Mouse (Mus musculus): ENCODE data around the gene Apobec1. TPM values are rescaled to one million over a fixed set of nuclear protein-coding genes. Genes with fewer than 3 reads are reported as not detected.

The Apobec1 gene
- polyA plus RNA-seq (2012), result 0.23 and 0.41 TPM in 2 replicates

DNA sequence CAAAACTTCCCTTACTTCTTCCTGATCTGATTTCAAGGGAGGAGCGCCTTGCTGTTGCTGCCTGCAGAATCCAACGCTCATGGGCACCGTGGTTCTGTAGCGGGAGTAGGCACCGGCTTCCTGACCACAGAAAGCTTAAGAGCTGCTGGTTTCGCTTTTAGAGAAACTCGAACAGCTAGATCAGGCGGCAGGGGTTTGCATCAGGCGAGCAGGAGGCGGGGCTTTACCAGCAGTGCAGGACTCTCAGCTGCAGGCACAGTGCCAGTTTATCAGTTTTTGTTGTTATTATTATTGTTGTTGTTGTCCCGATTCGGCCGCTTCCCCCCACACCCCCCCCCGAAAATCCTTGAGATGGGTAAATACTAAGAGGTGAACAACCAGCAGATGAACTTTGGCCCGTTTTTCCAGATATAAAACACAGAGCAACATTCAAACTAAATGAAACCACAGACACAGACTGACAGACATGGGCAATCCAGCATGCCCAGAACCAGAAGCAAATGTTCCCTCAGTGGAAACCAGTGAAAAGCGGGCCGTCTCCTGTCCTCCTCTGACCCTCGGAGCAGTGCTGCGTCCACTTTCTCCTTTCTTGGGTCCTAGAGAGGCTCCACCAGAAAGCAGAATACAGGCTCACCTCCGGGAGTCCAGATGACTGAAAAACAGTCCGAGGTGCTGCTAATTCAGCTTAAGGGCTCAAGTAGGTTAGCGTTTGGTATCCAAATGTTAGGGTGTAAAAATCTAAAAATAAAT lies at the start of gene Apobec1:
TSS of gene Apobec1 (minus strand) at position 203 of the 750 bp plus-strand sequence.
- no peak for TF ChIP-seq GATA1 (IDR thresholded peaks at IDR 0.05; ENCODE audit: low read length)

DNA sequence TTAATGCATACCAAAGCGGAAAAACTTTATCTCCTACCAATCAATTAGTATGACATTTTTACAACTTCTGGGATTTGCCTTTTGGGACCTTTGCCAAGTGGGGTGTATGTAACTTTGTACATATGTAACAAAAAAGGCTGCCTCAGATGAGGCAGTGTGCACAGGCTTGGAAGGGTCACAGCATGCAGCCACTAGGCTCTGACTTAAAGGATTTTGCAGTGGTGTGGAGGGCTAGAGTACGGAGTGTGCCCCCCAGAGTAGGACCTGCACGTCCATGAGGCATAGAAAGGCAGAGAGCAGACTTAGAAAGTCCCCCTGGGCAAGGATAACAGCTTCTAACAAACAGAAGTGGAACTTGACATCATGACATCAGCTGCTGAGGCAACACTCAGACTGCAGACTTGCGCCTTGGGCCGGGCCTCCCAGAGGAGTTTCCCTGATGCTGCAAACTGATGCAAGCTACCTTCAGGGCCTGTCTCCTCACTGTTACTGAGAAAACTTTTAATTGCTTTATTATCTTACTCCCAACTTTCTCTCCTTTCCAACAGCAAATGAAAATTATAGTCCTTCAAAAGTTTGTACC lies 48.2 kb upstream of the Apobec1 start:
- TF ChIP-seq GATA1 (IDR thresholded peaks at IDR 0.05; ENCODE audit: low read length), result no peak

DNA sequence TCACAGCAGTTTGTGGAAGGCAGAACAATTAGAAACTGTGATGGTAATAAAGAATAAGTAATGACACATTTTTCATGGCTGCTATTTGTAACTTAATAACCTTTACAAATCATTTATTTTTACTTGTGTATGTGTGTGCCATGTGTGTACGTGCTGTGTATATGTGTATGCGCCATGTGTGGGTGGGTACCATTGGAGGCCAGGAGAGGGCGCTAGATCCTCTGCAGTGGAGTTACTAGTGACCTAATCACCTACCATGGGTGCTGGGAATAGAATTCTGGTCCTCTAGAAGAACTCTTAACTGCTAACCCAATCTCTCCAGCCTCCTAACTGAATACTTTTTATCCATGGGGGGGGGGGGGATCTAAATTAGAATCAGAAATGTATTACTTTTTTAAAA lies 47.7 kb upstream of the Apobec1 start:
- TF ChIP-seq GATA1 (IDR thresholded peaks at IDR 0.05; ENCODE audit: low read length), result no peak

DNA sequence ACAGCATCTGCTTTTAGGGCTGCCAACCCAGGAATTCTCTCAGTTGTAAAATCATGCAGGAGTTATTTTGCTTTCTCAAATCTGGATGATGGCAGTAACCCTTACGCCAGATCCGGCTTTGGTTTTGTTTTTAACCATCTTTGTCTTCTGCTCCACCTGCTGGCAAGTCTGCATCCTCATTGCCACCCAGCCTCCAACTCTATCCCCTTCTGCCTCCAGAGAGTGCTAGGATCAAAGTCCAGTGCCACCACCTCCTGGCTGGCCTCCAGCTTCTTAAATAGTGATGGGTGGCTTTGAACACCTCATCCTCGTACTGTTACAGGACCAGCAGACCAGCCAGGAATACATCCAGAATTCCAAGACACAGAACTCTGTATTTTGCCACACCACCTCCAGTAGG lies 34.4 kb upstream of the Apobec1 start:
- no peak for TF ChIP-seq GATA1 (IDR thresholded peaks at IDR 0.05; ENCODE audit: low read length)

DNA sequence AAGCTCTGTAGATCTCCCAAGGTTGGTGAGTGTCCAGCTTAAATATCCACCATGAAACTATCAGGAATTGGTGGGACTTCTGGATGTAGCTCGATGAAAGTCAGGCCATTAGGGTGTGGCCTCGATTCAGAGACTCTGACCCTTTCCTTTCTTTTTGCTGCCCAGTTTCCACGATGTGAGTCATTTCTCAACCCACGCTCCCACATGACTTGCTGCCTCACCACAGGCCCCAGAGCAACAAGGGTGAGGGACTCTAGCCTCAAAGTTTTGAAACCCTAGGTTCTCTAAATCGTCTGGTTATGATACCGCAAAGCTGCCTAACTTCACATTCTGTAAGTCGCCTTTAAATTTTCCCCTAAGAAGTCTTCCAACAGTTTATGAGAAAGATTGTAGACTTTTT lies 33.1 kb upstream of the Apobec1 start:
- no peak for TF ChIP-seq GATA1 (IDR thresholded peaks at IDR 0.05; ENCODE audit: low read length)

DNA sequence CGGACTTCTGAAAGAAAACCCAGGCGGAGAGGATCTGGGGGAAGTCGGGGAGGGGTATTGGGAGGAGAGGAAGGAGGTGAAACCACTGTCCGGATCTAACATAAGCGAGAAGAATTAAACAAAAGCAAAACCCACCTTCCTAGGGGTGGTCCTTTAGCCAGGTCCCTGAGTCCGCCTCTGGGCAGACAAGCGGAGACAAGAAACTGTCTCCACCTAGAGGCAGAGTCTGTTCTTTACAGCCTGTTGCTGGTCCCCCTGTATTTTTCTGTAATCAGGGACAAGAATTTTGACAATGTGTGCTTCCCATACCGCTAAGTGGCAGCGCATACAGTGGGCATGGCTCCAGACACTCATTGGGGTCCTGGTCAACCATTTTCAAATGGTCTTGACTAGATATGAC lies 31.2 kb upstream of the Apobec1 start:
- TF ChIP-seq GATA1 (IDR thresholded peaks at IDR 0.05; ENCODE audit: low read length), result no peak

DNA sequence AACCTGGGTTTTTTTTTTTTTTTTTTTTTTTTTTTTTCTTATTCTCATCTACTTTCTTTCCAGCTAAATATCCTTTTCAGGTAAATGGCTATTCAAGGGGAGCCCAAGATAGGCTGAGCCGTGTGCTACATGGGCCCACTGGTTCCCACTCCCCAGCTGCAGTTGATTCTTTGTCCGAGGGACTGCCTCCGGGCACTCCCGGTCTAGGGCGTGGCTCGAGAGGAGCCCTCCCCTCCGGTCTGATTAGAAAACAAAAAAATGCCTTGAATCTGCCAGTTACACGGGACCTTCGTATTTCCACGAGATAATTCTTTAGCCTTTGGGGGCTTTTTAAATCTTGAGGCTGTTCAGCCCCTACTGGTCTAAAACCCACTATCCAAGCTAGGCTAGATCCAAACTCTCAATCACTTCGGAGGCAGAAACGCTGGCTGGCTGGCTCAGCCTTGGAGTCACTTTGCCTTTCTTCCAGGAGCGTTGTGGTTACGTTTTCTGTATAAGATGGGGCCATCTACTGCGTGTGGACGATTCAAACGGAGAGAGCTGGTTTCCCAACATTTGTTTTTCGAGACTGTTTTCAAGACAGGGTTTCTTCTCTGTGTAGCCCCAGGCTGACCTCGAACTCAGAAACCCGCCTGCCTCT lies 25.3 kb upstream of the Apobec1 start:
- no peak for TF ChIP-seq GATA1 (IDR thresholded peaks at IDR 0.05; ENCODE audit: low read length)

DNA sequence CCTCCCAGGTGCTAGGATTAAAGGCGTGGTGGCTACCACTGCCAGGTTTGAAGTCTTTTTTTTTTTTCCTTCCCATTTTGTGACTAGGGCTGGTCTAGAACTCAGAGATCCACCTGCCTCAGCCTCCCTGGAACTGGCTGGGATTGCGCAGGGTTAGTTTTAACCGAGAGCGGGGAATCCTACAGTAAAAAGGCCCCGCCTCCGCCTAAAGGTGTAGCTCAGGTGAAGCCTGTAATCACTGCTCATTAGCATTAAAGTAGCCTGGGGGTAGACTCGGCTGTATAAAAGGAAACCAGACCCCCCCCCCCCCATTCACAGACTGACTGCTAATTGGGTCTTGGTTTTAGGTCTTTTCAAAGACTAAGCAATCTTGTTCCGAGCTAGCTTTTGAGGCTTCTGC lies 23.9 kb upstream of the Apobec1 start, which contains the start of gene Dppa3:
TSS of gene Dppa3 (plus strand) at position 301 of the 400 bp plus-strand sequence.
- TF ChIP-seq GATA1 (IDR thresholded peaks at IDR 0.05; ENCODE audit: low read length), result no peak

DNA sequence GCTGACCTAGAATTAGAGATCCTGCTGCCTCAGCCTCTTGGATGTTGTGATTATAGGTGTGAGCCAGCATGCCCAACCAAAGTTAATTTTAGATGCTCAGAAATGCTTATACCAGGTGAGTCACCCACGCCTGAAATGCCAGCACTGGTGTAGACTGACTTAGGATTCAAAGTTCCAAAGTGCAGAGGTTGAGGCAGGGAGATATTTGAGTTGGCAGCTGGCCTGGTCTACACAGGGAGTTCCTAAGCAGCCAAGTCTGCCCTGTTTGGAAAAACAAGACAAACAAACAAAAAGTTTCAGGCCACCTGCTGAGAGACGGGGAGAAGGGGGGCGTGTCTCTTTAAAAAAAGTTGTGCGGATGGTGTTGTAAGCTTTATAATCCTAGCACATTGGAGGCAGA lies 22.9 kb upstream of the Apobec1 start:
- TF ChIP-seq GATA1 (IDR thresholded peaks at IDR 0.05; ENCODE audit: low read length), result no peak

DNA sequence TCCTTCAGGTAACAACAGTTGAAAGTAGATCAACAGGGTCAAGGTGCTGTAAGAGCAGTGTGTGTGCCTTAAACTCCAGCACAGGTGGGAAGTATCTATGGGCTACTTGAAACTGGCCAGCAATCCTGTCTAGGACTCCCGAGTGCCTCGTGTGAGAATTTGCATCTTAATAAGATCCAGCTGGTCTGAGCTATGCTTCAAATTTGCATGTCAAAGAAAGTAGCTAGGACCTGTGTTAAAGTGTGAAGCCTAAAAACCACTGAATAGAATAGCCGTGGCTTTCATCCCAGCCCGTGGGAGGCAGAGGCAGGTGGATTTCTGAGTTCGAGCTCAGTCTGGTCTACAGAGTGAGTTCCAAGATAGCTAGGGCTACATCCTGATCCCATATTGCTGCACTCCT lies 22.2 kb upstream of the Apobec1 start:
- no peak for TF ChIP-seq GATA1 (IDR thresholded peaks at IDR 0.05; ENCODE audit: low read length)

DNA sequence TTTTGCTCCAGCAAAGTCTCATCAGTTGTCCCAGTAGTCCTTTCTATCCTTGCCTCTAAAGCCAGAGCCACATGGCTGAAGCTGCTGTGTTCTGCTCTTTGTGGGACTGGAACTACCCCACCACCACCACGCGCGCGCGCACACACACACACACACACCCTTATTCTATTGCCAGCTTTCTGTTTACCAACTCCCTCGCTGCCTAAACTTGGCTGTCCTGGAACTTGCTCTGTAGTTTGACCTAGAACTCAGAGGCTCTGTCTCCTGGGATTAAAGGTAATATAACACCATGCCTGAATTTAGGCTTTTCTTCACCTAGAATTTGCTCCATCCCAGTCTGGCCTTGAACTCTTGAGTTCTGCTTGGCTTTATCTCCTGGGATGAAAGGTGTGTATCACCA lies 18.8 kb upstream of the Apobec1 start:
- no peak for TF ChIP-seq GATA1 (IDR thresholded peaks at IDR 0.05; ENCODE audit: low read length)

DNA sequence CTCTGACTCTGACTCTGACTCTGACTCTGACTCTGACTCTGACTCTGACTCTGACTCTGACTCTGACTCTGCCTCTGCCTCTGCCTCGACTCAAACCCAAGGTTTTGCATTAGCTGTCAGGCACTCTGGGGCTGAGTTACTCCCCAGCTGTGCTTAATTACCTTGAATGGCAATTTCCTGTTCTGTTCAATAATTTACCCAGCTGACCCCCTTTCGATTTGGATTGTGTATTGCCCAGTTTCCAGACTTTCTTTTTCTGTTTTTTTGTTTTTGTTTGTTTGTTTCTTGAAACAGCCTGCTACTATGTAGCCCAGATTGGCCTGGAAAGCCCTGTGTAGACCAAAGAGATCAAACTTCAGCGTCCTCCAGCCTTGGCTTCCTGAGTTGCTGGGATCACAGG lies 13.8 kb upstream of the Apobec1 start:
- TF ChIP-seq GATA1 (IDR thresholded peaks at IDR 0.05; ENCODE audit: low read length), result no peak

DNA sequence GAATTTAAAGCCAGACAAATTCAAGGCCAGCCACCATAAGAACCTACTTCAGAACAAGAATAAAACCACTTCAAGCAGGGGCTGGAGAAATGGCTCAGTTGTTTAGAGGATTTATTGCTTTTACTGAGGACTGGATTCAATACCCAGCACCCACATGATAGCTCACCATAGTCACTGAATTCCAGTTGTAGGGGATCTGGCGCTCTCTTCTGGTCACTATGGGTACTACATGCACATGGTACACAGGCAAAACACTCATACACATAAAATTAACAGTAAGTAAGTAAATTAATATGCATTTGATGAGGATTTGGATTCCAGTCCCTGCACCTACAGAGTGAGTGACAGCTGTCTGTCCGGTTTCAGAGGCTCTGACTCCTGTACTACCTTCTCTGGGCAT lies 11.8 kb upstream of the Apobec1 start:
- TF ChIP-seq GATA1 (IDR thresholded peaks at IDR 0.05; ENCODE audit: low read length), result no peak

DNA sequence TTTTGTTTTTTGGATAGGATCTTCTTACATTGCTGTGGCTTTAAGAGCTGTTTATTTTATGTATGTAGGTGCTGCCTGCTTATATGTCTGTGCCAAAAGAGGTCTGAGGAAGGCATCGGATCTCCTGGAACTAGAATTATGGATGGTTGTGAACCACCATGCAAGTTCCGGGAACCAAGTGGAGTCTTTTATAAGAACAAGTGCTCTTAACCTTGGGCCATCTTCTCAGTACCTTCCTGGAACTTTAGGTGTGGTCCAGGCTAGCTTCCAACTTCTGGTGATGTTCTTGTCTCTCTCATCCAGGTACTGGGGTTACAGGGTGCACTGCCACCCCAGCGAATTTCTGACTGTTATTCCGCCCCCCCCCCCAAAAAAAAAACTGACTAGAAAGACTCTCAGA lies 10.2 kb upstream of the Apobec1 start:
- TF ChIP-seq GATA1 (IDR thresholded peaks at IDR 0.05; ENCODE audit: low read length), result no peak

DNA sequence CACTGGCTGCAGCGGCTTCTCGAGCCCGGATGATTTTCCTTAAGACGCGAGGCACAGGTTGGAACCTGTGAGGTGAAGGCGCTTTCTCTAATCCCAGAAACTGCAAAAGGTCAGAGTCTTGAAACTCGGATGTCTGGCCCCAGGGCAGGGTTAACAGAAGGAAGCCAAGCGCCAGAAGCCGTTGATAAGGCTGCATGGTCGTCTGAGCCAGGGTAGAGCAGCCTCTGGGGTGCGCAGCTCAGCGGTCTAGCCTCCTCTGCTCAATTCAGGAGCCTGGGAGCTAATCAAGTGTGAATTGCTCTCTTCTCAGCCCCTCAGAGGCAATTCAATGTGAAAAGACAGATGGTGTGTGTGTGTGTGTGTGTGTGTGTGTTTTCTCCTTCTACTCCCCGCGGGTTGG lies 7.5 kb upstream of the Apobec1 start, which contains the start of gene Gdf3:
TSS of gene Gdf3 (minus strand) at position 317 of the 400 bp plus-strand sequence.
- no peak for TF ChIP-seq GATA1 (IDR thresholded peaks at IDR 0.05; ENCODE audit: low read length)

DNA sequence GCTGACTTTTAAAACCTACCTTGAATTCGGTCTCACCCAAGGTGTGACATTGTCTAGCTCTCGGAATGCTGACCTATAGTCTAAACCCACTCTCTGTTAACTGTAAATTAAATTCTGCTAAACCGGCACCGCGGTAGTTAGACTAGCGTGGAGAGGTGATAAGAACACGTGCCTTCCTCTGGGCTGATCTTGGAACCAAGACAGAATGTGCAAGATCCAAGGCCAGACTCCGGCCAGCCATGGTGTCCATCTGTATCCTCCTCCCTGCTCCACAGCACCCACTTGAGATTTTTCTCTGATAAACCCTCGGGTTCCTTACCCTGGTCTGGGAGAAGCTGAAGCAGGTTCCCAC lies 7.1 kb upstream of the Apobec1 start:
- TF ChIP-seq GATA1 (IDR thresholded peaks at IDR 0.05; ENCODE audit: low read length), result no peak

Data from G1E-ER4 (cell line).